Mouse (Mus musculus): Measurements from ENCODE around the gene Hist1h3i. TPM values are rescaled to one million over a fixed set of nuclear protein-coding genes. Genes with fewer than 3 reads are reported as not detected.
A peak's percentile ranks its signal among the peaks of the same experiment; 100 is the strongest.
"Not testable (repeated sequence)": the region's sequence is repeated elsewhere in the genome, so short reads cannot be mapped to it uniquely, and the experiment has no call there.

The Hist1h3i gene
- 28.0 and 43.0 TPM in 2 replicates for polyA plus RNA-seq (2015; fragmentation: Nextera tagmentation; extraction: Ambion mirVana)

- peak within 1 kb of the TSS; percentile 85 for H3K4me2 ChIP-seq
- peak within 1 kb of the TSS; percentile 41 for H3K4me3 ChIP-seq
- peak within 1 kb of the TSS; percentile 72 for H3K27ac ChIP-seq (replicated peaks)
- peaks cover 6% of the 10 kb centered on the region; the same call in 1 of the 2 replicates for H3K27me3 ChIP-seq
- H3K36me3 ChIP-seq, result no peaks in the 10 kb centered on the region
- 0% methylated on average over 17 of the region's 20 CpGs for WGBS
- peak within 1 kb of the TSS; percentile 48 for H3K9ac ChIP-seq
- ATAC-seq (ENCODE audit: low FRiP score, low read depth), result peak; percentile 82
- H3K4me1 ChIP-seq (replicated peaks), result peaks cover 49% of the 10 kb centered on the region
- H3K9me3 ChIP-seq, result no peaks in the 10 kb centered on the region
These were observed at the start of gene Hist1h3i for GRCm38 (mm10) chr13:21783255-21783617. TSS of gene Hist1h3i (minus strand) at chr13:21783370.

DNA sequence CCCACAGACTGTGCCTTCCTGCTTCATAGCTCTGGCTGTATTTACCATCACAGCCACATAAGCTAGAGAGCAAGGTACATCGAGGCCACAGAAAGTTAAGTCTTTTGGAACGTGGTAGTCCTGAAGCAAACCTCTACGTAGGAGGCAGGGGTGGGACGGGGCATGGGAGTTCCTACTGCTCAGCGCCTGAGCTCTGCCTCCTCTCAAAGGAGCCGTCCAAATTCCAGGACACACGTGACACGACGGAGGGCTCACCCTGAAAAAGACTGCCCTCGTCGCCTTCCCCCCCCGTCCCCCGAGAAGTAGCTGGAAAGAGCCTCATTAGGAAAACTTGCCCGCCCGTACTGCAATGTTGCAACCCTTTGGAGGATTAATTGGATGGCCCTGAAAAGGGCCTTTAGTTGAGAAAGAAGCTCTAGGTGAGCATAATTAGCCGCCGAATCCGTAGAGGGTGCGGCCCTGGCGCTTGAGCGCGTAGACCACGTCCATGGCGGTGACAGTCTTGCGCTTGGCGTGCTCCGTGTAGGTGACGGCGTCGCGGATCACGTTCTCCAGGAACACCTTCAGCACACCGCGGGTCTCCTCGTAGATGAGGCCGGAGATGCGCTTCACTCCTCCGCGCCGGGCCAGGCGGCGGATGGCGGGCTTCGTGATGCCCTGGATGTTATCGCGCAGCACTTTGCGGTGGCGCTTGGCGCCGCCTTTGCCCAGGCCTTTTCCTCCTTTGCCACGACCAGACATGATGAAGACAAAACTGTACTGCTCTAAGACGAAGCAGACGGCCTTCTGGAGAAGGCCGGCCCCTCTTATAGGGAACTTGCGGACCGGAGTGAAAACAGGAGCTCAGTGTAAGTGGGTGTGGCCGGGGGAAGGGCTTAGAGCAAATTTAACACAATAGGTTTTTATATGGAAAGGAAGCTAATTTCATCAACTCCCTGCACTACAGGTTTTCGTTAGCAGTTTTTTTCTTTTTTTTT, 48.5 kb upstream of the Hist1h3i start, which contains the start of gene Hist1h4n:
Hist1h4n (minus strand) TSS at position 779 of the 977 bp plus-strand sequence.
- H3K27ac ChIP-seq (replicated peaks); H3K9me3 ChIP-seq; H3K27me3 ChIP-seq; H3K4me1 ChIP-seq (replicated peaks); H3K36me3 ChIP-seq; H3K9ac ChIP-seq: not testable (repeated sequence)
- Histone ChIP-seq H3K4me3 (peak within 1 kb of the TSS; percentile 27), H3K4me2 (peak within 1 kb of the TSS; percentile 49)
- WGBS, result 0% methylated on average over 27 of the region's 58 CpGs
- ATAC-seq (ENCODE audit: low FRiP score, low read depth), result peak; percentile 90

- H3K4me1 ChIP-seq (replicated peaks), result no peaks in the 10 kb centered on the region
- no peak overlapping the region for H3K4me3 ChIP-seq
- 89% methylated on average over 10 of the region's 10 CpGs for WGBS
- H3K9me3 ChIP-seq, result no peaks in the 10 kb centered on the region
- H3K4me2 ChIP-seq, result no peak overlapping the region
- ATAC-seq (ENCODE audit: low FRiP score, low read depth), result no peak
- no peaks in the 10 kb centered on the region for H3K27me3 ChIP-seq
- H3K9ac ChIP-seq, result no peak overlapping the region
- H3K36me3 ChIP-seq, result no peaks in the 10 kb centered on the region
- H3K27ac ChIP-seq (replicated peaks), result no peak overlapping the region
These were observed 47.2 kb upstream of the Hist1h3i start for GRCm38 (mm10) chr13:21830344-21830743.

- H3K9ac ChIP-seq, result no peak overlapping the region
These were observed 45.3 kb upstream of the Hist1h3i start for GRCm38 (mm10) chr13:21828511-21828910.

GRCm38 (mm10) chr13:21820082-21820890, 37.1 kb upstream of the Hist1h3i start:
- H3K4me2 ChIP-seq; H3K9me3 ChIP-seq; ATAC-seq (ENCODE audit: low FRiP score, low read depth); H3K36me3 ChIP-seq; H3K4me1 ChIP-seq (replicated peaks); H3K27me3 ChIP-seq; H3K4me3 ChIP-seq; H3K27ac ChIP-seq (replicated peaks); H3K9ac ChIP-seq: not testable (repeated sequence)
- WGBS, result 69% methylated on average over 7 of the region's 16 CpGs

More at GRCm38 (mm10) chr13:21828511-21828910, 45.3 kb upstream of the Hist1h3i start:
- ATAC-seq (ENCODE audit: low FRiP score, low read depth), result no peak
- H3K9me3 ChIP-seq, result no peaks in the 10 kb centered on the region
- H3K27me3 ChIP-seq, result no peaks in the 10 kb centered on the region
- no peak overlapping the region for H3K4me2 ChIP-seq
- H3K4me1 ChIP-seq (replicated peaks), result no peaks in the 10 kb centered on the region
- no peaks in the 10 kb centered on the region for H3K36me3 ChIP-seq
- no peak overlapping the region for H3K4me3 ChIP-seq
- 87% methylated on average over 3 of the region's 3 CpGs for WGBS
- H3K27ac ChIP-seq (replicated peaks), result no peak overlapping the region

DNA sequence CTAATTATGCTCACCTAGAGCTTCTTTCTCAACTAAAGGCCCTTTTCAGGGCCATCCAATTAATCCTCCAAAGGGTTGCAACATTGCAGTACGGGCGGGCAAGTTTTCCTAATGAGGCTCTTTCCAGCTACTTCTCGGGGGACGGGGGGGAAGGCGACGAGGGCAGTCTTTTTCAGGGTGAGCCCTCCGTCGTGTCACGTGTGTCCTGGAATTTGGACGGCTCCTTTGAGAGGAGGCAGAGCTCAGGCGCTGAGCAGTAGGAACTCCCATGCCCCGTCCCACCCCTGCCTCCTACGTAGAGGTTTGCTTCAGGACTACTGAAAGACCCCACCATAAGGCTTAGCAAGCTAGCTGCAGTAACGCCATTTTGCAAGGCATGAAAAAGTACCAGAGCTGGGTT, 28.9 kb upstream of the Hist1h3i start:
- peak; percentile 37 for ATAC-seq (ENCODE audit: low FRiP score, low read depth)
- under 1% methylated on average over 14 of the region's 14 CpGs for WGBS

GRCm38 (mm10) chr13:21811539-21811938, 28.4 kb upstream of the Hist1h3i start, which contains the start of gene Hist1h4m:
TSS of gene Hist1h4m (plus strand) at chr13:21811746.
- H3K9ac ChIP-seq; H3K9me3 ChIP-seq; H3K27me3 ChIP-seq; H3K4me1 ChIP-seq (replicated peaks); H3K36me3 ChIP-seq; H3K27ac ChIP-seq (replicated peaks): not testable (repeated sequence)
- Histone ChIP-seq H3K4me3 (peak within 1 kb of the TSS; percentile 21; the same call in 1 of the 2 replicates), H3K4me2 (peak within 1 kb of the TSS; percentile 47)
- no CpG with 5 or more reads among the region's 24 CpGs for WGBS
- ATAC-seq (ENCODE audit: low FRiP score, low read depth), result peak; percentile 77

More for the DNA sequence above, 28.9 kb upstream of the Hist1h3i start:
- Histone ChIP-seq H3K4me3 (peak overlapping the region; percentile 21; the same call in 1 of the 2 replicates), H3K4me2 (peak overlapping the region; percentile 47)
- not testable (repeated sequence) for H3K9me3 ChIP-seq; H3K27me3 ChIP-seq; H3K27ac ChIP-seq (replicated peaks); H3K9ac ChIP-seq; H3K4me1 ChIP-seq (replicated peaks); H3K36me3 ChIP-seq

GRCm38 (mm10) chr13:21811074-21811473, 27.9 kb upstream of the Hist1h3i start:
- not testable (repeated sequence) for ATAC-seq (ENCODE audit: low FRiP score, low read depth)

DNA sequence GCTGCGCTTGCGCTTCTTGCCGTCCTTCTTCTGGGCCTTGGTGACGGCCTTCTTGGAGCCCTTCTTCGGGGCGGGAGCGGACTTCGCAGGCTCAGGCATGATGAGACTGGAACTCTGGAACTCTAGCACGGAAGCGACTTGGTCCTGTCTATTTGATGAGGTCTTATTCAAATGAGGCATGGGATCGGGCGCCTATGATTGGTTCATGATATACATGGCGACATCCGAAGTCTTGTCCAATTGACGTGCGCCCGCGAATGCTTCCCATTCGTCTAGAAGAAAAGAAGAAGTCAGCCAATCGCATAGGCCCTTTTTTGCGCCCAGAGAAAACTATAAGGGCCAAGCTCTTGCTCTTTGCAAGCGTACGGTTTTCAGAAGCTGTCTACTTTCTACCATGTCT, 26.9 kb upstream of the Hist1h3i start, which contains the start of the genes Hist1h2bq and Hist1h2ao:
Hist1h2bq (minus strand) TSS at position 125 of the 400 bp plus-strand sequence.
Hist1h2ao (plus strand) TSS at position 393 of the 400 bp plus-strand sequence.
- WGBS, result no CpG with 5 or more reads among the region's 23 CpGs

More at GRCm38 (mm10) chr13:21811074-21811473, 27.9 kb upstream of the Hist1h3i start:
- H3K9ac ChIP-seq; H3K4me2 ChIP-seq; H3K27ac ChIP-seq (replicated peaks); H3K36me3 ChIP-seq; H3K4me3 ChIP-seq; H3K9me3 ChIP-seq; H3K4me1 ChIP-seq (replicated peaks); H3K27me3 ChIP-seq: not testable (repeated sequence)
- WGBS, result no CpG with 5 or more reads among the region's 8 CpGs

GRCm38 (mm10) chr13:21803058-21803457, 19.9 kb upstream of the Hist1h3i start:
- H3K36me3 ChIP-seq; H3K4me2 ChIP-seq; H3K27me3 ChIP-seq; H3K4me1 ChIP-seq (replicated peaks); H3K9me3 ChIP-seq; H3K4me3 ChIP-seq; H3K27ac ChIP-seq (replicated peaks); H3K9ac ChIP-seq: not testable (repeated sequence)
- WGBS, result no CpG with 5 or more reads among the region's 4 CpGs
- peak; percentile 73; the same call in 1 of the 2 replicates for ATAC-seq (ENCODE audit: low FRiP score, low read depth)

More for the DNA sequence above, 26.9 kb upstream of the Hist1h3i start, which contains the start of the genes Hist1h2bq and Hist1h2ao:
- not testable (repeated sequence) for H3K9ac ChIP-seq; H3K4me3 ChIP-seq; H3K4me2 ChIP-seq; H3K27ac ChIP-seq (replicated peaks); H3K4me1 ChIP-seq (replicated peaks); H3K27me3 ChIP-seq; H3K9me3 ChIP-seq; H3K36me3 ChIP-seq
- ATAC-seq (ENCODE audit: low FRiP score, low read depth), result peak; percentile 99

DNA sequence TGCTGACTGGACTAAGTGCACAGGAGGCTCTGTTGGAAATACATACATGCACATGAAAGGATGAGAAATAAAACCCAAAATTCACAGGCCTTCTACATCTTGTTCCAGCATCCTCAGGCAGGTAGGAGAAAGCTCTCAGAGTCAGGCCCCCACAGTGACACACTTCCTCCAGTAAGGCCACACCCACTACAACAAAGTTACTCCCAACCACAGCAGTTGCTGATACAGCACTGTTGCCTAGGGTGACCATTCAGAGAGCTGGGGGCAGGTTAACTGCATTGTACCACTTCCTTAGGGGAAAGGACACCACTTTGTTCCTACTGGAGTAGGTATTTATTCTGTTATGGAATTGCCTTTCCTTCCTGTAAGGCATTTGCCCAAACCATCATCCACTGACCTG, 14.0 kb upstream of the Hist1h3i start:
- H3K4me3 ChIP-seq; H3K4me2 ChIP-seq; ATAC-seq (ENCODE audit: low FRiP score, low read depth); H3K9me3 ChIP-seq; H3K4me1 ChIP-seq (replicated peaks); H3K9ac ChIP-seq; H3K36me3 ChIP-seq; H3K27me3 ChIP-seq; H3K27ac ChIP-seq (replicated peaks): not testable (repeated sequence)

Data from hindbrain, embryonic 15.5 days (tissue).